Mouse (Mus musculus) neural tube, embryonic 10.5 days (tissue): ENCODE results near the gene Fyttd1.
"Not testable (repeated sequence)": the region's sequence is repeated elsewhere in the genome, so short reads cannot be mapped to it uniquely, and the experiment has no call there.

Experiments
- DNase-seq: peaks from one replicate; pipeline ENCODE4 v3.0.0-alpha.2; 2017; ENCODE audit warnings: low spot score; ENCODE audit errors: extremely low spot score

Fyttd1 gene

GRCm38 (mm10) chr16:32878972-32879926 is 1.9 kb downstream of the Fyttd1 start:
- DNase-seq, result peak; percentile 18

DNA sequence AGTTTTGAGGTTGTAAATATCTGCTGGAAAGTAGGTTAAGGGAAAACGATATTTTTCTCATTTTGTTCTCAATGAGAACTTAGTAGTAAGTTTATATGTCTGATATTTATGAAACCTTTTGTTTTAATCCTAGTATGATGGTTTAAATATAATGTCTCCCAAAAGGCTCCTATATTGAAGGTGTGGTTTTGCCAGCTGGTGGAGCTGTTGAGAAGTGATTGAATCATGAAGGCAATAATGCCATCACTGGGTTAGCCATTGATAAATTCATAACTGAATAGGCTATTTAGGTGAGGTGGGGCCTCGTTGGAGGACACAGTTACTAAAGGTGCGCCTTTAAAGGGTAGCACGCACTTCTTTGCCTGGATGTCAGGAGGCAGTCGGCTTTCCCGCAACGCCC is 4.2 kb downstream of the Fyttd1 start:
- no peak for DNase-seq

GRCm38 (mm10) chr16:32887996-32888395 is 10.7 kb downstream of the Fyttd1 start:
- DNase-seq, result no peak

- no peak for DNase-seq
Measured at GRCm38 (mm10) chr16:32889881-32890280, 12.6 kb downstream of the Fyttd1 start.

DNA sequence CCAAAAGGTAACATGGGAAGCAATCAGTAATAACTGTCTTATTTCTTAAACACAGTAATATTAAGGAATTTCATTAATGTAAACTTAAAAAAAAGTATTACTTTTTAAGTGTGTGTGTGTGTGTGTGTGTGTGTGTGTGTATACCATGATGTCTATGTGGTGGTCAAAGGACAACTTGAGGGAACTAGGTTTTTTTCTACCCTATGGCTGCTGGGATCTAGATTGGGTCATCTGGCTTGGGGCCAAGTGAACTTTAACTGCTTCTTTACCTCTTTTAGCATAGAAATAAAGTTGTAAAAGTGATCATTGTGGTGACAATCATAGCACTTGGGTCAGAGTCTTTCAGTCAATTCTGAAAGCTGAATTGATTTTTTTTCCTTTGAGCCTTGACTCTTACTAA is 18.8 kb downstream of the Fyttd1 start:
- no peak for DNase-seq

- DNase-seq, result no peak
Measured at GRCm38 (mm10) chr16:32901360-32902050, 24.2 kb downstream of the Fyttd1 start.

DNA sequence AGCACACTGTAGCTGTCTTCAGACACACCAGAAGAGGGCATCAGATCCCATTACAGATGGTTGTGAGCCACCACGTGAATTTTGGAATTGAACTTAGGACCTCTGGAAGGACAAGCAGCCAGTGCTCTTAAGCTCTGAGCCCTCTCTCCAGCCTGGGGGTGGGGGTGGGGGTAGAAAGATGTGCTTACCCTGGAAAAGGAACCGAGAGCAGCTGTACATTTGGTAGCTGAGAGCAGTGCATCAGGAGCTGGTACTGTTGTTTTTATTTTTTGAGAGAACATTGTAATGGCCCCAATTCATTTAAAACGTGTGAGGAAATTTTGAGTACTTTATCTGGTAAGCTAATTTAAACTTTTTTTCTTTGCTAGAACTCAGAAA is 24.7 kb downstream of the Fyttd1 start:
- no peak for DNase-seq

DNA sequence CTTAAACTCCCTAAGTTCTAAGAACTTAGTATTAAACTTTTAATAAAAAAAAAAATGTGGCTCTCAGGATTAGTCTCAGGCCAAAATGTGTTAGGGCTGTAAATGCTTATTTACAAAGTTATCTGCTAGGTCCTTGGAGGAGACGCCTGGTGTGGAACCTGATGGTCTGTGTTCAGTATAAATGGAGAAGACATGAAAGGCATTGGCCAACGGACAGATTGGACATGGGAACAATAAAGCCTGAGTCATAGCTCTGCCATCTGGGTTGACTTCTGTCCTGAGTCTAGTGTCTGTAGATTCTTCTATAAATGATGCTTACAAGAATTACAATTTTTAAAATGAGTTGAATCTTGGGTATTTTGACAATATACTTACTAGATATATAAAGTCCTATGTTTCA is 28.9 kb downstream of the Fyttd1 start:
- DNase-seq, result no peak

GRCm38 (mm10) chr16:32906727-32907126 is 29.4 kb downstream of the Fyttd1 start:
- DNase-seq, result no peak

GRCm38 (mm10) chr16:32913212-32913611 is 35.9 kb downstream of the Fyttd1 start:
- DNase-seq, result no peak

GRCm38 (mm10) chr16:32913937-32914881 is 36.9 kb downstream of the Fyttd1 start, which contains the start of gene Lrch3:
Lrch3 (plus strand) TSS chr16:32914100.
- peak; percentile 99 for DNase-seq

DNA sequence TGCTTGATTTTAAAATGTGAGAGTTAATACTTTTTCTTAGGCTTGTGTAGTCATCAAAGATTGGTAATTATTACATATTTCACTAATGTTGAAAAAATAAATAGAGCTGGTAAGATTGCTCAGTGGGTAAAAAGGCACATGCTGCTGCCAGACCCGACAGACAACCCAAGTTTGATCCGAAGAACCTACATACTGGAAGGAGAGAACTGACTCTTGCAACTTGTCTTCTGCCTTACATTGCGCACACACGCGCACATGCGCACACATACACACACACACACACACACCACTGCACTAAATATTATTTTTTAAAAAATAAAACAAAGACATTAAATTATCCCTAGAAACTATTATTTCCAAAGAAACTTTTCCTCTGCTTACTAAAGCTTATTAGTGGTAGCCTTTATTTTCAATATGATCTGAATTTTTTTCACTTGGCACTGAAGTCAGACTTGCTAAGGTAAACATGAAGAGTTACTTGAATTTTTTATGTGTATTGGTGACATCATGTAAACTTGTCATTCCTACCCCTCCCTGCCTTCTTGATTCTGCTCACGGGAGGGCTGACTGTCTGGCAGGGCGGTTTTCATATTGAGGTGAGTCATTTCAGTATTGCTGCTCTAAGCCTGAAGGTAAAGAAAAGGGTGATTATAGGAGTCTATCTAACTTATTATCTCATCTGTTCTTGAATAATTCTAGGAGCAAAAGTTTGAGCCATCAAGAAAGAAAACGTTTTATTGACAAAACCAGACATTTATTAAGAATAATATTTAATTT is 38.2 kb downstream of the Fyttd1 start:
- DNase-seq, result no peak

DNA sequence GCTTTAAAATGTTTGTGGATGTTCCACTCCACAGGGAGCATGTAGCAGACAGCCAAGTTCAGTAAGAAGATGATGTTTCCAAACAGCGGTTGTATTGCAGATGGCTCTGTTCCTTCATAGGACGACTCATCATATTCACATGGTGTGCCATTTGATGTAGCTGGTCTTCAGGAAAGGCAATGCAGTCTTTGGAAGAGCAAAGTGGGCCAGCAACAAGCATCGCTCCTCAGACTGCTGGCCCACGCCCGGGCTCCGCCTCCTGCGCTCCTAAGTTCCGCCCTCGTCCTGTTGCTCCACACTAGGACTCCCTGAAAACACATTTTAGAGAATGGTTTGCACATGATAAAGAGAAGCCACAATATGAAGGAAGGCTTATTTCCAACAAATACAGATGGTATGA is 49.3 kb downstream of the Fyttd1 start:
- not testable (repeated sequence) for DNase-seq

GRCm38 (mm10) chr16:32927044-32927443 is 49.7 kb downstream of the Fyttd1 start:
- no peak for DNase-seq

DNA sequence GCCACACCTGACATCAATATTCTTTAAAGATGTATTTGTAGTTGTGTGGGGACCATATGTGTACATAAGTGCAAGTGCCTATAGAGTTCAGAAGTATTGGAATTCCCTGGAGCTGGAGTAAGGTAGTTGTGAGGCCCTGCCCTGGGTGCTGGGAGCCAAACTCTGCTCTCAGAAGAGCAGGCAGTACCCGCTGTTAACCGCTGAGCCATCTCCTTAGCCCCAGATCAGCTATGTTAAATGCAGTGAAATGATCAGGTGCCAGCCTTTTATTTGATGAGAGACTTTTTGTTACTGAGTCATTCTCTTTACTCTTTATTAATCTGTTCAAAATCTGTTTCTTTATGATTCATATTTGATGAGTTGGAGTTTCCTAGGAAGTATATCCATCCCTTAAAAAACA is 52.6 kb downstream of the Fyttd1 start:
- DNase-seq, result no peak

GRCm38 (mm10) chr16:32934470-32934869 is 57.2 kb downstream of the Fyttd1 start:
- DNase-seq, result no peak

- DNase-seq, result no peak
Measured at GRCm38 (mm10) chr16:32935088-32935487, 57.8 kb downstream of the Fyttd1 start.

GRCm38 (mm10) chr16:32937358-32937757 is 60.1 kb downstream of the Fyttd1 start:
- no peak for DNase-seq

GRCm38 (mm10) chr16:32939301-32939700 is 62.0 kb downstream of the Fyttd1 start:
- DNase-seq, result not testable (repeated sequence)

DNA sequence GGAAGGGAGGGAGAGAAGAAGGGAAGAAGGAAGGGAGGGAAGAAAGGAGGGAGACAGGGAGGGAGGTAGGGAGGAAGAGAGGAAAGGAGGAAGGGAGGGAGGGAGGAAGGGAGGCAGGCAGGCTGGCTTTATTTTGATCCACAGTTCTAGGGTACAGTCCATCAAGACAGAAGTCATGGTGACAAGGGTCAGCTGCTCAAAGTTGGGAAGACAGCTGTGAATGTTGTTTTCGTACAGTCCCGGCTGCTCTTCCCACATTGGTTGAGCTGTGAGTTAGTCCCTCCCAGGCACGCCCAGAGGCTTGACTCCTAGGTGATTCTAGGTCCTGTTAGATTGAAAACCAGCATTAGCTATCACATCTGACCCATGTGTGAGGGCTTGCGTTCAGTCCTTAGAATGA is 62.4 kb downstream of the Fyttd1 start:
- not testable (repeated sequence) for DNase-seq

DNA sequence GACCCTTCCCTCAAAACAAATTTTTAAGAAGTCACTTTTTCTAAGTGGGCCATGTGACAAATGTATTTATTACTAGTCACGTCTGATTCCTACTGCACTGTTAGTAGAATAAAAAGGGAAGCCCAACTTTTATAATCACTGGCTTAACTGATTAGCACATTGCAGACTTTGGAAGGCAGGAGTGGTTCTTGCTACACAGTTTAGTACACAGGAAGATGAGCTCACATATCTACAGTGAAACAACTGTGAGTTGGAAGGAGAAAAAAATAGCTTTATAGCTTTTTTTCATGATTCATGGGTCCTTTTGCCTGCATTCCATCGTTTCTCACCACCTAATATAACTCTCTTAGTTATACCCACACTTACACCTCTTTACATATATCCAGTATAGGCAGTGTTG is 63.9 kb downstream of the Fyttd1 start:
- DNase-seq, result not testable (repeated sequence)
